9 mouse cellular contexts compared by ENCODE assay signal in the genomic region with DNA sequence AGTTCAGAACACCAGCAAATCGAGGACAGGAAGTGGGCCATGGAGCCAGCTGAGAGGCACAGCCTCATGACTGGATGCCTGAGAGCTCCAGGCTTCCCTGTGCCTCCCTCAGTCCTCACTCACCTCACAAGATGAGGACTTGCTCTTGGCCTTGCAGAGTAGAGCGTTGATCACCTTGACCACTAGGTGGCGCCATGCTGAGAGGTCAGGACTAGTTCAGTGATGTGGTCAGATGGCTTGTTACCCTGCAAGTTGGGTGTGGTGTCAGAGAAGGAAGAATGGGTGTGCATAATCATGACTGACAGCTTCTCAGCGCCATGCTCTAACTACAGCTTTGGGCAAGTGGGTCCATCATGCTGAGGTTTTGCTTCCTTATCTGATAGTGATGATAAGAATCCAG. TPM values are rescaled to one million over a fixed set of nuclear protein-coding genes. Genes with fewer than 3 reads are reported as not detected.
DNase-seq lines count a peak whose midpoint lies in the region; ATAC-seq and TF ChIP-seq lines count a peak whose summit lies in the region.
"Had no signal": no experiment of that assay in that cellular context is flagged by ENCODE, and none has a peak within 500 bp of the region (broad histone marks: within the 10 kb centered on the region; RNA-seq: fewer than 3 reads in every experiment).

No protein-coding gene starts in this region.

- no peaks in the 10 kb centered on the region for H3K9me3 ChIP-seq in kidney, embryonic 15.5 days (replicated peaks)
- peaks cover 3% of the 10 kb centered on the region; the same call in 1 of the 2 replicates for H3K9me3 ChIP-seq in G1E (replicated peaks)

- no peak overlapping the region for H3K9ac ChIP-seq in kidney, embryonic 15.5 days

- H3K4me2 ChIP-seq in kidney, embryonic 15.5 days, result no peak overlapping the region

- no peaks in the 10 kb centered on the region for H3K36me3 ChIP-seq in kidney, adult 2 months (ENCODE audit: control insufficient read depth, insufficient read depth, low read length)
- no peaks in the 10 kb centered on the region for H3K36me3 ChIP-seq in kidney, embryonic 15.5 days
- H3K36me3 ChIP-seq in G1E (replicated peaks), result no peaks in the 10 kb centered on the region

- H3K4me1 ChIP-seq in kidney, adult 2 months (ENCODE audit: control insufficient read depth, insufficient read depth, low read length), result no peaks in the 10 kb centered on the region
- H3K4me1 ChIP-seq in kidney, embryonic 15.5 days, result peaks cover 22% of the 10 kb centered on the region
- no peaks in the 10 kb centered on the region for H3K4me1 ChIP-seq in G1E (ENCODE audit: insufficient read depth, low read depth, low read length)

- TF ChIP-seq CTCF in kidney, adult 2 months (conservative IDR thresholded peaks at IDR 0.05; ENCODE audit: insufficient read depth, insufficient read length, low read depth, low read length), result peak; percentile 83
- TF ChIP-seq CTCF in G1E (IDR thresholded peaks at IDR 0.05; ENCODE audit: low read depth, low read length), result peak; percentile 88

- H3K4me3 ChIP-seq in kidney, adult 2 months (ENCODE audit: insufficient read depth, low read depth, low read length), result no peak overlapping the region
- H3K4me3 ChIP-seq in kidney, embryonic 15.5 days (replicated peaks), result no peak overlapping the region
- H3K4me3 ChIP-seq in G1E (ENCODE audit: low read depth, low read length), result no peak overlapping the region

- DNase-seq in kidney, adult 2 months, result peak; percentile 37
- DNase-seq in G1E (ENCODE audit: low spot score), result peak; percentile 38
- peak; percentile 58 for DNase-seq in c-Kit-positive CD71-positive TER-119-negative erythroid progenitor cells, embryonic 14.5 days (ENCODE audit: low read depth)
- DNase-seq in lung, postnatal 10 days, result peak; percentile 58
- peak; percentile 26 to 43 for DNase-seq in spleen, postnatal 36 days (ENCODE audit: low spot score in 2 of 2)
- DNase-seq in ovary, postnatal 14 days (ENCODE audit: low spot score), result no peak
- DNase-seq in layer of hippocampus, postnatal 14 days (ENCODE audit: low spot score in 2 of 2), result no peak

- no peak overlapping the region for H3K27ac ChIP-seq in kidney, adult 2 months (ENCODE audit: insufficient read depth, low read depth, low read length)
- no peak overlapping the region for H3K27ac ChIP-seq in kidney, embryonic 15.5 days

- no peak for TF ChIP-seq POLR2A in kidney, adult 2 months (IDR thresholded peaks at IDR 0.05; ENCODE audit: low read depth, low read length)

- WGBS in kidney, adult 2 months, result 42% methylated on average over 4 of the region's 4 CpGs
- WGBS in kidney, embryonic 15.5 days, result 44% methylated on average over 4 of the region's 4 CpGs

- ATAC-seq in kidney, embryonic 15.5 days (replicated peaks; ENCODE audit: low FRiP score), result no peak
- peak; percentile 22; the same call in 1 of the 2 replicates for ATAC-seq in G1E (ENCODE audit: extremely low read depth, insufficient number of reproducible peaks, low FRiP score, poor library complexity, severe bottlenecking)

- no peaks in the 10 kb centered on the region for H3K27me3 ChIP-seq in kidney, adult 2 months (replicated peaks; ENCODE audit: control insufficient read depth, insufficient read depth, low read length)
- H3K27me3 ChIP-seq in kidney, embryonic 15.5 days, result no peaks in the 10 kb centered on the region
- peaks cover 8% of the 10 kb centered on the region for H3K27me3 ChIP-seq in G1E (ENCODE audit: insufficient read depth, low read length)

RNA-seq across cellular contexts. Expression of gene 4921507P07Rik, which starts 5.2 kb away (rescaled TPM):
- 0.26 and 0.33 TPM in 2 replicates for polyA plus RNA-seq in kidney, adult 2 months (2012; rRNA removed)
- polyA plus RNA-seq in kidney, embryonic 15.5 days (2015; fragmentation: Nextera tagmentation; extraction: Ambion mirVana), result 0.98 and 1.1 TPM in 2 replicates
- total RNA-seq in G1E (2014; fragmentation: Nextera tagmentation) (not detected in 2 replicates), G1E (2017) (0.05 TPM in 1 of 2 replicates, not detected in the other)
- not detected in 2 replicates for polyA plus RNA-seq in G1E (2012)
- total RNA-seq in layer of hippocampus, postnatal 14 days (2021), result under 1 TPM; 0.39 to 0.41 TPM

RNA-seq across cellular contexts. Expression of gene Cycs, which starts 35.3 kb away (rescaled TPM):
- 6.6 and 12.7 TPM in 2 replicates for polyA plus RNA-seq in kidney, adult 2 months (2012; rRNA removed)
- 79.5 and 88.2 TPM in 2 replicates for polyA plus RNA-seq in kidney, embryonic 15.5 days (2015; fragmentation: Nextera tagmentation; extraction: Ambion mirVana)
- 68.3 and 80.4 TPM in 2 replicates for total RNA-seq in G1E (2014; fragmentation: Nextera tagmentation)
- total RNA-seq in G1E (2017), result 64.5 and 81.3 TPM in 2 replicates
- 4.2 and 9.9 TPM in 2 replicates for polyA plus RNA-seq in G1E (2012)
- 10 to 100 TPM; 52.0 to 53.4 TPM for total RNA-seq in layer of hippocampus, postnatal 14 days (2021)

RNA-seq across cellular contexts. Expression of gene Npvf, which starts 52.6 kb away (rescaled TPM):
- not detected in 2 replicates for polyA plus RNA-seq in kidney, adult 2 months (2012; rRNA removed)
- polyA plus RNA-seq in kidney, embryonic 15.5 days (2015; fragmentation: Nextera tagmentation; extraction: Ambion mirVana), result 0.26 TPM in 1 of 2 replicates, not detected in the other
- not detected in 2 replicates for total RNA-seq in G1E (2014; fragmentation: Nextera tagmentation)
- total RNA-seq in G1E (2017), result 0.33 TPM in 1 of 2 replicates, not detected in the other
- polyA plus RNA-seq in G1E (2012), result not detected in 2 replicates
- not detected for total RNA-seq in layer of hippocampus, postnatal 14 days (2021)
- total RNA-seq: heart, postnatal 36 days had no signal

Comparison
In these comparisons a context has a peak if more than half of its experiments do, and no peak if none do; other contexts are left out.
1. DNase-seq: peak in kidney, adult 2 months (single experiment), G1E (single experiment), c-Kit-positive CD71-positive TER-119-negative erythroid progenitor cells, embryonic 14.5 days (single experiment), lung, postnatal 10 days (single experiment) and spleen, postnatal 36 days (2 of 2); none in ovary, postnatal 14 days (single experiment) and layer of hippocampus, postnatal 14 days (0 of 2).